Mouse (Mus musculus) cortical plate, adult 2 months (tissue): ENCODE measurements at regions not wholly inside any gene's neighbourhood (a gene's known extent, or its start where the extent isn't known, plus 50 kb on each side); places are given as distances from the start of the nearest gene placed in this dataset.

Experiments used
- H3K27ac ChIP-seq: fragments of 200-500 bp; 2 replicates; pipeline ENCODE4 v1.5.1; 2012; ENCODE audit warnings: low read length, control low read depth, inconsistent platforms; ENCODE audit not compliant: insufficient read depth
- H3K4me1 ChIP-seq: fragments of 200-500 bp; 2 replicates; pipeline ENCODE4 v1.6.1; 2011; ENCODE audit warnings: low read length; ENCODE audit not compliant: control insufficient read depth, insufficient read depth
- H3K4me3 ChIP-seq: fragments of 200-500 bp; 2 replicates; pipeline ENCODE4 v1.5.1; 2011; ENCODE audit warnings: mild to moderate bottlenecking, low read length, control low read depth; ENCODE audit not compliant: insufficient read depth
- CTCF ChIP-seq: fragments of 200-500 bp; IDR thresholded peaks from 2 replicates; pipeline ENCODE4 v1.5.1; 2011; ENCODE audit warnings: mild to moderate bottlenecking, control low read depth, low read length; ENCODE audit not compliant: insufficient read depth; ENCODE audit errors: extremely low read depth
- POLR2A ChIP-seq: fragments of 200-500 bp; IDR thresholded peaks from 2 replicates; pipeline ENCODE4 v1.6.1; 2011; ENCODE audit warnings: mild to moderate bottlenecking, low read length, control low read depth; ENCODE audit not compliant: insufficient read depth; ENCODE audit errors: extremely low read depth

- TF ChIP-seq CTCF (peak; percentile 75), POLR2A (no peak)
- Histone ChIP-seq H3K4me1 (no peaks in the 10 kb centered on the region), H3K27ac (no peak overlapping the region), H3K4me3 (no peak overlapping the region)
Measured at GRCm38 (mm10) chr7:134566322-134566721, 104.1 kb upstream of the Dock1 start.

DNA sequence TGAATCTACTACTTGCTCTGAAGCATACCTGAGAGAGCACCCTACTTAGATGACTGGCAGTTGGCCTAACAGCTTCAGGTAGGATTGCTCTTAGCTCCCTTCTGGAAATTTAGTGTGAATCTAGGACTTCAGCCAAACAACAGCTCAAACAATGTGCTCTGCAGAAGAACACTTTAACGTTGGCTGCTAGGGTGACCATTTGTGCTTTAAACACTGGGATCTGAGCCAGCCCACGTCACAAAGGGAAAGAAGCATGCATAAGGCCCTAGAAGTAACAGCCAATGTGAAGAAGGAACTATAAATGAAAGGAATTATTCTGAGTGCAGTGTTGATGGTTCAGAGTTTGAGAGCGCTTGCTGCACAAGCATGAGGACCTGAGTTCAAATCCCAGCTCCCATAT is 101.2 kb upstream of the Dock1 start:
- no peak for TF ChIP-seq CTCF
- TF ChIP-seq POLR2A = no peak
- H3K4me1 ChIP-seq = no peaks in the 10 kb centered on the region
- H3K27ac ChIP-seq = no peak overlapping the region
- no peak overlapping the region for H3K4me3 ChIP-seq

DNA sequence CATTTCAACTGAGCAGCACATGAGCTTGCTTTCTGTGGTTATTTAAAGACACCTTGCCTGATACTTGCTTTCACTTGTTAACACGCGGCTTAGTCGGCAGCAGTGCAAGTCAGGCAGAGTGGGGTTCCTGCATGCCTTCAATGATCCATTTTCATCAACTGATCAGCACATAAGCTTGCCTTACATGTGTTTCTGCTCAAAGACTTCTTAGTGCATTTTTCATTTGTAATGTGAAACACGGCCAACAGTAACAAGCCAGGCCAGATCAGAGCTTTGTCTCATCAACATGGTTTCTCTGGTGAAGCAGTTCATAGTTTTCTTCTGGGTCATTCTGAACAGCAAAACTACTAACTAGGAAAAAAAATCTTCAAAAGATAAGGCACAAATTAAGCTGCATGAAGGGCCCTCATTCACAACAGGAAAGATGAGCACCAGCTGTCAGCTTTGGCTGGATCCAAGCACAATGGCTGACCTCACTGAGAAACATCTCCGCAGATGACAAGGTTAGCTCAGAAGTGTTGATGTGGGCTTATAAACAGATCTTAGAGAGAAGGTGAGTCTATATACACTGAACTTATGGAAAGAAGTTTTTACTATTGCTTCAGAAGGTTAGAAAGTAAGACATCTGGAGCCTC is 100.2 kb upstream of the Dock1 start:
- TF ChIP-seq CTCF = no peak
- no peak for TF ChIP-seq POLR2A

DNA sequence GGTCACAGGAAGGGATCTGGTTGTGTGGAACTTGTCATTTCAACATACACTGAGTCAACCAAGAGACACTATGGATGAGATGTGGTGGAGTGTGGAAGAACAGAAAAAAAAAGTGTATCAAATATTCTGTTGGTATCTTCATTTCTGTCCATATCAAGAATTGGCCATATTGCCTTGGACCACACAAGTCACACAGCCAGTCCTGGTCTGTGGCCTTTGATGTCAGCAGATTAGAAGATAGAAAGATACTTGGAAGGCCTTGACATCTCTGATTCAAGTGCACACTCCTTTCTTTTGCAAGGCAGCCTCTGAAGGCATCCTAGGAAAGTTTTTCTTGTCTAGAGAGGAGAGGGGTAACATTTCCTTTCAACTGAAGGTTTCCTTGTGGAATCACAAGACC is 88.7 kb upstream of the Dock1 start:
- H3K4me1 ChIP-seq = no peaks in the 10 kb centered on the region
- TF ChIP-seq CTCF (no peak), POLR2A (no peak)
- H3K27ac ChIP-seq = no peak overlapping the region
- no peak overlapping the region for H3K4me3 ChIP-seq

More for the DNA sequence above, 100.2 kb upstream of the Dock1 start:
- H3K4me1 ChIP-seq = no peaks in the 10 kb centered on the region
- H3K4me3 ChIP-seq = no peak overlapping the region
- H3K27ac ChIP-seq = no peak overlapping the region

DNA sequence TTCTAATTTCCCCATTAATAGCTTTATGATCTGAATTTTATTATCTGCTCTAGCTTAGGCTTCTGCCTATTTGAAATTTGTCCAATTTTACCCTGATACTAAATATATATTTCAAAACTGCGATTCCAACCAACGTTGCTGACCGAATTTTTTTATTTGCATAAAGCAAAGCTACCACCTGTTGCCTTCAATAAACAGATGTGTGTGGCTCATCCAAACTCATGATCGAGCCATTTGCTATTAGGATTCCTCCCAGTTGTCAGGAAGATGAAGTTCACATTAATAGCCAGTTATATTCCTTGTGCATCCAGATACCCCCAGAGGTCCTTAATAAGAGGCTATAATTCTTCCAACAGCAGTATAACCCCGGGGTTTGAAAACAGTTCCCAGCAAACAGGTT is 85.0 kb upstream of the Dock1 start:
- H3K4me1 ChIP-seq = no peaks in the 10 kb centered on the region
- no peak overlapping the region for H3K4me3 ChIP-seq
- no peak overlapping the region for H3K27ac ChIP-seq
- TF ChIP-seq CTCF (no peak), POLR2A (no peak)

GRCm38 (mm10) chr7:134586990-134587389 is 83.5 kb upstream of the Dock1 start:
- no peak for TF ChIP-seq CTCF
- TF ChIP-seq POLR2A = no peak

DNA sequence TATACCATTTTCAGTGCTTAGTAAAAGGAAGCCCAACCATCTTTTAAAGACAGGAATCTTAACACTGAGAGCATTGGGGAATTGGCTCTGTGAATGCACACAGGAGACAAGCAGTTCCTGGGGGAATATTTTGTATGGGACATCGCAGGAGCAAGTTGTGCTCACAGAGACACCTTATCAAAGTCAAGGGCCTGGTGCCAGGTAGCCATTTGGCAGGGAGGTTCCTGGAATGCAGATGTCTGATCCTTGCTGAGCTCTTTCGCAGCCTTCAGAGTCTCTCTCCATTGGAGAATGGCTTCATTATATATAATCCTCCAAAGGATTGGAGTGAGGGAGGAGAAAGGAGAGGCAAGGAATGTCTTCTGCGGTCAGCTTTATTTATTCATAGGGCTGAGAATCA is 62.6 kb upstream of the Dock1 start:
- no peak for TF ChIP-seq CTCF
- no peak for TF ChIP-seq POLR2A
- Histone ChIP-seq H3K4me3 (no peak overlapping the region), H3K4me1 (no peaks in the 10 kb centered on the region), H3K27ac (no peak overlapping the region)

More at GRCm38 (mm10) chr7:134586990-134587389, 83.5 kb upstream of the Dock1 start:
- H3K4me1 ChIP-seq = no peaks in the 10 kb centered on the region
- H3K27ac ChIP-seq = no peak overlapping the region
- H3K4me3 ChIP-seq = no peak overlapping the region

- H3K4me1 ChIP-seq = no peaks in the 10 kb centered on the region
- no peak overlapping the region for H3K27ac ChIP-seq
- H3K4me3 ChIP-seq = no peak overlapping the region
- TF ChIP-seq CTCF (no peak), POLR2A (no peak)
Measured at GRCm38 (mm10) chr7:134610159-134610558, 60.3 kb upstream of the Dock1 start.

- no peak overlapping the region for H3K27ac ChIP-seq
- H3K4me3 ChIP-seq = no peak overlapping the region
- H3K4me1 ChIP-seq = no peaks in the 10 kb centered on the region
- TF ChIP-seq POLR2A = no peak
- TF ChIP-seq CTCF = no peak
Measured at GRCm38 (mm10) chr7:134611371-134611770, 59.1 kb upstream of the Dock1 start.

GRCm38 (mm10) chr7:134612175-134612633 is 58.2 kb upstream of the Dock1 start:
- H3K4me1 ChIP-seq = no peaks in the 10 kb centered on the region
- H3K27ac ChIP-seq = no peak overlapping the region
- no peak overlapping the region for H3K4me3 ChIP-seq
- TF ChIP-seq CTCF (no peak), POLR2A (peak; percentile 31; the same call in 1 of the 2 replicates)
